Mouse (Mus musculus) retina, postnatal 7 days (tissue): Measurements from ENCODE around the gene Slc16a11.
"Not testable (repeated sequence)": the region's sequence is repeated elsewhere in the genome, so short reads cannot be mapped to it uniquely, and the experiment has no call there.

ENCODE experiments used
- DNase-seq: peaks from one replicate; pipeline ENCODE4 v3.0.0-alpha.2; 2012; ENCODE audit warnings: low read depth, low spot score

Gene Slc16a11

GRCm38 (mm10) chr11:70212423-70212822 lies at the start of gene Slc16a11:
Gene Slc16a11 (plus strand): TSS chr11:70212752.
- no peak for DNase-seq

- no peak for DNase-seq
These were observed 46.3 kb upstream of the Slc16a11 start for GRCm38 (mm10) chr11:70165972-70166921.

GRCm38 (mm10) chr11:70168136-70168535 lies 44.4 kb upstream of the Slc16a11 start:
- no peak for DNase-seq

- not testable (repeated sequence) for DNase-seq
These were observed 43.1 kb upstream of the Slc16a11 start for GRCm38 (mm10) chr11:70169471-70169870.

- DNase-seq: no peak
These were observed 42.3 kb upstream of the Slc16a11 start for GRCm38 (mm10) chr11:70170291-70170690.

GRCm38 (mm10) chr11:70171181-70171580 lies 41.4 kb upstream of the Slc16a11 start:
- DNase-seq: no peak

GRCm38 (mm10) chr11:70171847-70172246 lies 40.7 kb upstream of the Slc16a11 start:
- DNase-seq: no peak

GRCm38 (mm10) chr11:70172298-70172697 lies 40.3 kb upstream of the Slc16a11 start:
- DNase-seq: no peak

GRCm38 (mm10) chr11:70174491-70174890 lies 38.1 kb upstream of the Slc16a11 start:
- no peak for DNase-seq

GRCm38 (mm10) chr11:70177647-70178046 lies 34.9 kb upstream of the Slc16a11 start:
- DNase-seq: no peak

GRCm38 (mm10) chr11:70178311-70178710 lies 34.2 kb upstream of the Slc16a11 start:
- no peak for DNase-seq

GRCm38 (mm10) chr11:70178756-70179155 lies 33.8 kb upstream of the Slc16a11 start:
- no peak for DNase-seq

GRCm38 (mm10) chr11:70179401-70179800 lies 33.2 kb upstream of the Slc16a11 start:
- DNase-seq: peak; percentile 21

GRCm38 (mm10) chr11:70180496-70180895 lies 32.1 kb upstream of the Slc16a11 start:
- DNase-seq: no peak

- DNase-seq: no peak
These were observed 27.4 kb upstream of the Slc16a11 start for GRCm38 (mm10) chr11:70185120-70185519.

- no peak for DNase-seq
These were observed 23.0 kb upstream of the Slc16a11 start for GRCm38 (mm10) chr11:70189319-70190134.

- DNase-seq: no peak
These were observed 21.4 kb upstream of the Slc16a11 start for GRCm38 (mm10) chr11:70191188-70191587.

- DNase-seq: no peak
These were observed 20.4 kb upstream of the Slc16a11 start for GRCm38 (mm10) chr11:70192157-70192556.

- DNase-seq: no peak
These were observed 18.9 kb upstream of the Slc16a11 start for GRCm38 (mm10) chr11:70193354-70194285.

GRCm38 (mm10) chr11:70198332-70198731 lies 14.2 kb upstream of the Slc16a11 start:
- DNase-seq: no peak

GRCm38 (mm10) chr11:70199107-70199506 lies 13.4 kb upstream of the Slc16a11 start:
- no peak for DNase-seq
